Mouse (Mus musculus) hindbrain, embryonic 12.5 days (tissue): ENCODE measurements around the gene Snx21. TPM values are rescaled to one million over a fixed set of nuclear protein-coding genes. Genes with fewer than 3 reads are reported as not detected.

Experiments
- ATAC-seq: fragments of 200-750 bp; cut with Nextera tagmentation; 2 replicates; pipeline ENCODE4 v1.8.0; 2017; ENCODE audit warnings: moderate TSS enrichment; ENCODE audit not compliant: low FRiP score
- H3K27ac ChIP-seq: fragments of 300-500 bp; sonication (generic); 2 replicates; pipeline ENCODE4 v1.5.1; 2016; ENCODE audit warnings: mild to moderate bottlenecking
- H3K27me3 ChIP-seq: fragments of 300-500 bp; sonication (generic); 2 replicates; pipeline ENCODE4 v1.6.1; 2016; ENCODE audit warnings: mild to moderate bottlenecking
- H3K36me3 ChIP-seq: fragments of 300-500 bp; sonication (generic); 2 replicates; pipeline ENCODE4 v1.6.1; 2016; ENCODE audit warnings: mild to moderate bottlenecking
- H3K4me1 ChIP-seq: fragments of 300-500 bp; sonication (generic); 2 replicates; pipeline ENCODE4 v1.6.1; 2016
- H3K4me2 ChIP-seq: fragments of 300-500 bp; sonication (generic); replicated peaks from 2 replicates; pipeline ENCODE4 v1.6.1; 2016; ENCODE audit warnings: mild to moderate bottlenecking
- H3K4me3 ChIP-seq: fragments of 300-500 bp; sonication (generic); 2 replicates; pipeline ENCODE4 v1.5.1; 2016; ENCODE audit warnings: mild to moderate bottlenecking
- H3K9ac ChIP-seq: fragments of 300-500 bp; sonication (generic); 2 replicates; pipeline ENCODE4 v1.6.1; 2016; ENCODE audit warnings: mild to moderate bottlenecking, moderate library complexity
- H3K9me3 ChIP-seq: fragments of 300-500 bp; sonication (generic); replicated peaks from 2 replicates; pipeline ENCODE4 v1.6.1; 2016; ENCODE audit warnings: mild to moderate bottlenecking
- WGBS: fragments of 180-500 bp; shearing (Covaris S2); methylation state at CpG from one replicate; pipeline ENCODE4 v1.1.7; 2016; 5-methylcytosine and 5-hydroxymethylcytosine counted together
- polyA plus RNA-seq: library from polyadenylated mRNA; unstranded; fragments of >200 nt; fragmentation: Nextera tagmentation; extraction: Ambion mirVana; gene quantifications from 2 replicates; pipeline ENCODE4 v1.2.1, GENCODE M21; 2016

Gene Snx21
- 15.0 and 15.7 TPM in 2 replicates for polyA plus RNA-seq

DNA sequence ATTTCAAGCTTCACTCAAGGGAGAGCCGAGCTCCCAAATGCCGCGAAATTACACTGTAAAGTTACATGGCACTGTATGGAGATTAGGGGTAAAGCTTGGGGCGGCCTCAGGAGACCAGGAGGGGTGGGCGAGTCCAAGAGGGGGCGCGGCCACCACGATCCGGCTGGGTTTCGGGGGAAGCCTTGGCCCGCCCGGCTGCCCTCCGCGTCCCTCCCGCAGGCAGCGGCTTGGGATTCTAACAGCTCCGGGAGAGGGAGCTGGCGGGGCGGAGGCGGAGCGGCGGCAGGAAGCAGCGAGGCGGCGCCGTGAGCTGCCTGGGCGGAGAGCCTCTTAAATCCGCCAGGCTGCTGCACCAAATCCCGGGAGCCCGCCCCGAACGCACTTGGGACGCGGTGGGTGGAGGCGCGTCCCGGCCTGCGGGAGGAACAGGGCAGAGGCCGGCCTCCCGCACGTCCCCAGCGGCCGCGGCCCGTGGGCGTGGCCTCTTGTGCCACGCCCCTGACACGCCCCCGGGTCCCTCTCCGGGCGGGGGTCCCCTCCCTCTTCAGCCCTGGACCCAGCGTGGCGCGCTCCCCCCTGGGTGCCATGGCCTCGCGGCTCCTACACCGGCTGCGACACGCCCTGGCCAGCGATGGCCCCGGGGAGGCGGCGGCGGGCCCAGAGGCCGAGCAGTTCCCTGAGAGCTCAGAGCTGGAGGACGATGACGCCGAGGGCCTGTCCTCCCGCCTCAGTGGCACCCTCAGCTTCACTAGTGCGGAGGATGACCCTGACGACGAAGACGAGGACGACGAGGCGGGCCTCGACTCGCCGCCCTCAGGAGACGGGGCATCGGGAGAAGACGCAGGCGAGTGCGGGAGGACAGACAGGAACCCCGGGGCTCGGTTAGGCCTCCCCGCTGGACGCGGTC is at the start of gene Snx21:
Gene Snx21, plus strand, starts transcription at position 343 of the 907 bp plus-strand sequence.
- Histone ChIP-seq H3K4me3 (peak within 1 kb of the TSS; percentile 68), H3K27ac (peak within 1 kb of the TSS; percentile 45; the same call in 1 of the 2 replicates), H3K4me1 (peaks cover 20% of the 10 kb centered on the region), H3K27me3 (peaks cover 3% of the 10 kb centered on the region; the same call in 1 of the 2 replicates), H3K9me3 (no peaks in the 10 kb centered on the region), H3K4me2 (peak within 1 kb of the TSS; percentile 84), H3K36me3 (peaks cover 13% of the 10 kb centered on the region), H3K9ac (peak within 1 kb of the TSS; percentile 68)
- peak; percentile 91 for ATAC-seq
- under 1% methylated on average over 66 of the region's 89 CpGs for WGBS

DNA sequence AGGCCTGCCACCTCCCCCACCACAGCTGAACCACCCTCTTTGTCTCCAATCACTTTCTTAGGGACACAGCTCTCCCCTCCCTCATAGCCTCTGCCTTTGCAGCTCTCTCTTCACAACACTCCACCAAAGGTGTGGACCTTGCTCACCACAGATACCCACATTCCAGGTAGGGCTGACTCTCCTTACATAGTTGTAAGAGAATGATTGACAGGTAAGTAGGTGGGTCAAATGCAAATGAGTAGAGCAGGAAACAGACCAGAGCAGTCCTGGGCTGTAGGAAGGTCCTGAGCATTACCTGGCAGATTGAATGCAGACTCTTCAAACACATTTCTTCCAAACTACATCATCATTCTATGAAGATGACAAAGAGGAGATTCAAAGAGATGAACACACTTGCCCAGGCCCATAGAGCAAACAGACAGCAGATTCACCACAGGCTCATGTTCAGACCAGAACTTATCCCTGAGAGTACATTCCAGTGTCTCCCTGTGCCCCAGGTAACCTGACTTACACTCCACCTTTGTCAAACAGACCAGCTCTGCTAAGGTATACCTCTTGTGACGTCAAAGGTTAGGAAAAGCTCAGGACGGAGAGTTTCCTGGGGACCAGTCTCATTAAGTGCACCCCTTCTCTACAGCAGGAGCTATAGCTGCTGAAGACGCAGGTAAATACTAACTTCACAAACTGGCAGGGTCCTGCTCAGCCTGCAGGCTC is 48.1 kb upstream of the Snx21 start:
- no peaks in the 10 kb centered on the region for H3K27me3 ChIP-seq
- no peaks in the 10 kb centered on the region for H3K36me3 ChIP-seq
- ATAC-seq: no peak
- no peak overlapping the region for H3K4me2 ChIP-seq
- no peak overlapping the region for H3K4me3 ChIP-seq
- H3K27ac ChIP-seq: no peak overlapping the region
- no peak overlapping the region for H3K9ac ChIP-seq
- H3K4me1 ChIP-seq: no peaks in the 10 kb centered on the region
- no peaks in the 10 kb centered on the region for H3K9me3 ChIP-seq
- WGBS: 74% methylated on average over 3 of the region's 3 CpGs

DNA sequence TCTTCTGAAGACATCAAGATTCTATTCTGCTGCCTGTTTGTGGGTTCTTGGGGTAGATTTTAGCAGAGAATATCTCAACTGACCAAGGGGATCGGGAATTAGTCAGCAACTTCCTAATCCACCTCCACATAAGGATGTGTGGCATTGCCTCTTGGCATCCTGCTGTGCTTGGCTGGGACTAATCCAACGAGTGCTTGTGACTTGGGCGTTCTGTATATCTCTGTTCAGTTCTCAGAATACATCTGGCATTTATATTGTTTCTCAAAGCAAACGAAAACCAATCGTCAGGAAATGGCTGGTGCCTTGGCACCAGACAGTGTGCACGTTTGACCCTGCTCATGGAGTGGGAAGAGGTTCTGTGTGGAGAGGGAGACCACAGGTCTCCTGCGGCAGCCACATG is 45.7 kb upstream of the Snx21 start:
- H3K9me3 ChIP-seq: no peaks in the 10 kb centered on the region
- 64% methylated on average over 7 of the region's 7 CpGs for WGBS
- H3K4me3 ChIP-seq: no peak overlapping the region

DNA sequence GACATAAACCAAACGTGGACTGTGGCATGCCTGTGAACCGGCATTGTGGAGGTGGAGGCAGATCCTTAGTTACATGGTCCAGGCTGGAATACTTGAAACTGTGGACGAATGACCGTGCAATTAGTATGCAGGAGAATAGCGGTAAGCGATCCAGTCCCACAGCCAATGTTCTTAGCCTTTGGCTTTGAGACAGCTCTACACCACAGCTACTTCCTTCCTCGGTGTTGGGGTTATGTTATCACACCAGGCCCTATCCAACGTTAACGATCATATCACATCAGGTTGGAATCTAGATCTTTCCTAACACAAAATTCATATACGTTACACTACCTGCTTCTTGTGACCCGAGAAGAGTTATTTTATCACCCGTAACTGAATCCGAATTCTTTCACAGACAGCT is 40.6 kb upstream of the Snx21 start:
- Histone ChIP-seq H3K4me1 (peaks cover 24% of the 10 kb centered on the region), H3K4me3 (peak overlapping the region; percentile 91), H3K9me3 (no peaks in the 10 kb centered on the region), H3K27ac (no peak overlapping the region), H3K27me3 (no peaks in the 10 kb centered on the region), H3K36me3 (peaks cover 18% of the 10 kb centered on the region), H3K9ac (peak overlapping the region; percentile 95), H3K4me2 (peak overlapping the region; percentile 89)
- no peak for ATAC-seq
- WGBS: 77% methylated on average over 13 of the region's 13 CpGs

More for the DNA sequence above, 45.7 kb upstream of the Snx21 start:
- no peak overlapping the region for H3K4me2 ChIP-seq
- H3K27ac ChIP-seq: no peak overlapping the region
- H3K27me3 ChIP-seq: no peaks in the 10 kb centered on the region
- no peaks in the 10 kb centered on the region for H3K36me3 ChIP-seq
- H3K9ac ChIP-seq: no peak overlapping the region
- peaks cover 1% of the 10 kb centered on the region for H3K4me1 ChIP-seq
- no peak for ATAC-seq

DNA sequence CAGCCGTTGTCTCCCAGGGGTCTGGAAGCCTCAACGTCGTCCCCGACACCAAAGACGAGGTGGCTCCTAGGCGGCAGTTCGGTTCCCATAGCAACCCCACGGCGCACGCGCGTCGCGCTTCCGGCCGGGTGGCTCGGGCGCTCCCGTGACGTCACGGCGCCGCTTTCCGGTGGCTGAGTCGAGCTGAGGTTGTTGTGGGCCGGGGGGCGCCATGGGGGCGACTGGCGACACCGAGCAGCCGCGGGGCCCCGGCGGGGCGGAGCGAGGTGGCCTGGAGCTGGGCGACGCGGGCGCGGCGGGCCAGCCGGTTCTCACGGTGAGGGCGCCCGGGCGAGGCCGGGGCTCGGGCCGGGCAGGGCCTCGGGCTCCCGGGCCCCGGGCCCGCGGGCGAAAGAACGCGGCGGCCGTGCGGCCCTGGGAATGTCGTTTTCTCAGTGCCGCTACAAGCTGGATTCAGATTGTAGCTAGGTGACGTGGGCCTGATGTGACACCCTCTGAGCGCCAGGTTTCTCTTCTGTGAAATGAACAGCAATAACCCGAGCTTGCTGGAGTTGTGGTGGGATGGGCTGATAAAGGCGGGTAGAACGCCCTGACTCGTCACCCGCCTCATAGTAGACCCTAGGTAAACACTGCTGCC is 39.7 kb upstream of the Snx21 start, which contains the start of the genes Wfdc3 and Dnttip1:
Gene Wfdc3, minus strand, starts transcription at position 89 of the 637 bp plus-strand sequence.
Gene Dnttip1, plus strand, starts transcription at position 141 of the 637 bp plus-strand sequence.
- Histone ChIP-seq H3K4me2 (peak within 1 kb of the TSS; percentile 89), H3K4me1 (peaks cover 24% of the 10 kb centered on the region), H3K36me3 (peaks cover 28% of the 10 kb centered on the region), H3K4me3 (peak within 1 kb of the TSS; percentile 91), H3K27ac (peak within 1 kb of the TSS; percentile 80), H3K27me3 (no peaks in the 10 kb centered on the region), H3K9me3 (no peaks in the 10 kb centered on the region), H3K9ac (peak within 1 kb of the TSS; percentile 95)
- 0% methylated on average over 70 of the region's 70 CpGs for WGBS
- ATAC-seq: peak; percentile 89

DNA sequence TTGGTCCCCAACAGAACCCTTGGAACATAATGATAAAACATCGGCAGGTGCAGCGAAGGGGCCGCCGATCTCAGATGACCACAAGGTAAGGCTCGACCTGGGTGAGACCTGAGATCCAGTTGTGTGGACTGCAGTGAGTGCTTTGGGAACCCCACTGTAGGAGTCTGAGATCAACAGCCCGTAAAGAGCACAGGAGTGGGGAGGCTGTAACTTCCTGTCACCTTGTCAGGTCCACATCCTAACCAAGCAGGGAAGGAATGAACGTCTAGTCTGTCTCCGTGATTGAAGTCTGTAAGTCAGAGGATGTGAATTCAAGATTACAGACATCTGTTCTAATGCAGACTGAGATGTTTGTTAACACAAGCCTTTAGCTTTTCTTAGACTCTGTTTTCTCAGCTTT is 38.9 kb upstream of the Snx21 start:
- no peak overlapping the region for H3K27ac ChIP-seq
- H3K4me3 ChIP-seq: peak overlapping the region; percentile 91
- H3K9me3 ChIP-seq: no peaks in the 10 kb centered on the region
- H3K4me1 ChIP-seq: peaks cover 24% of the 10 kb centered on the region
- no peak for ATAC-seq
- WGBS: 60% methylated on average over 8 of the region's 8 CpGs
- H3K36me3 ChIP-seq: peaks cover 35% of the 10 kb centered on the region
- H3K4me2 ChIP-seq: peak overlapping the region; percentile 89
- peak overlapping the region; percentile 95 for H3K9ac ChIP-seq
- H3K27me3 ChIP-seq: no peaks in the 10 kb centered on the region

DNA sequence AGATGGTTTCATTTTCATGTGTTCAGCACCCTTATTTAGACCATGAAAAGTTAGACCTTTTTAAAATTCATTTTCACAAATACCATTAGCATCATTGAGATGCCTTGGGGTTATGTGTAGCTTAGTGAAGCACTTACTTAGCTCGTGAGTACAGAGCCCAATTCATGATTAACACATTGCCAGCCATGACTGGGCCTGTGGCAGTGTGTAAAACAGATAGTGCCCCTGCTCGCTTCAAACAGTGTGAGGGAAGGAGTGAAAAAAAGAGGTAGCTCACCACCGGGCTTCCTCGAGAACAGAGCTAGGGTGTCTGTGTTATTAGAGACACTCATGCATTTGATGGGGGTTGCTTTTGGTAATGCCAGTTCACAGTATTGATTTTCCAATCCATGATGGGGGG is 37.4 kb upstream of the Snx21 start:
- Histone ChIP-seq H3K4me3 (no peak overlapping the region), H3K27me3 (no peaks in the 10 kb centered on the region), H3K36me3 (peaks cover 49% of the 10 kb centered on the region), H3K27ac (no peak overlapping the region), H3K4me1 (peaks cover 24% of the 10 kb centered on the region), H3K9ac (no peak overlapping the region), H3K4me2 (no peak overlapping the region), H3K9me3 (no peaks in the 10 kb centered on the region)
- 86% methylated on average over 4 of the region's 4 CpGs for WGBS
- ATAC-seq: no peak

DNA sequence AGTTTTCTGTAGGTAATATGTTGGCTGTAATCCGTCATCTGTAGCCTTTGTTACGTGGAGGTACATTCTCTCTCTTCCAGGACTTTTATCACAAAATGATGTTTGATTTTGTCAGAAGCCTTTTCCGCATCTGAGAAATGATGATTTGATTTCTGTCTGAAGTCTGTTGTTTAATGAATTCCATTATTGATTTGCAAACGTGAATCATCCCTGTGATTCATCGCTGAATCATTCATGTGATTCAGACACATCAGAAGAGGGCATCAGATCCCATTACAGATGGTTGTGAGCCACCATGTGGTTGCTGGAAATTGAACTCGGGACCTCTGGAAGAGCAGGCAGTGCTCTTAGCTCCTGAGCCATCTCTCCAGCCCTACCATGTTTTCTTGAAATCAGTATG is 36.6 kb upstream of the Snx21 start:
- H3K9me3 ChIP-seq: no peaks in the 10 kb centered on the region
- no peak overlapping the region for H3K4me2 ChIP-seq
- ATAC-seq: no peak
- H3K36me3 ChIP-seq: peaks cover 57% of the 10 kb centered on the region
- 93% methylated on average over 6 of the region's 6 CpGs for WGBS
- no peaks in the 10 kb centered on the region for H3K27me3 ChIP-seq
- H3K4me3 ChIP-seq: no peak overlapping the region
- no peak overlapping the region for H3K9ac ChIP-seq
- peaks cover 24% of the 10 kb centered on the region for H3K4me1 ChIP-seq
- no peak overlapping the region for H3K27ac ChIP-seq

DNA sequence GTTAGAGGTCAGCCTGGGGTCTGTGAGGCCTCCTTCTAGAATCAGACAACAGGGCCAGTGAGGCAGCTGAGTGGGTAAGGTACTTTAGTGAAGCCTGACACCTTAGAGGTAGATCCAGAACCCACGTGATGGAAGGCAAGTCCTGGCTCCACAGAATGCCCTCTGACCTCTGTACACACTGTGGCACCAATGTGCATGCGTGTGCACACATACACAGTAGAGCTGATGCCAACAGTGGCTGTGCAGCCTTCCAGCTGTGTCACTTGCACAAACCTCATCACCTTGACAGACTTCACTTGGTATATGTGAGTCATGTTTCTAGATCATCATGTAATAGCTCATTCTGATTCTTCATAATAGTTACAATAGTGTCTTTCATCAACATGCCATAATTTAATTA is 33.2 kb upstream of the Snx21 start:
- no peaks in the 10 kb centered on the region for H3K27me3 ChIP-seq
- 80% methylated on average over 2 of the region's 2 CpGs for WGBS
- ATAC-seq: no peak
- H3K4me2 ChIP-seq: no peak overlapping the region
- H3K4me1 ChIP-seq: peaks cover 7% of the 10 kb centered on the region
- H3K36me3 ChIP-seq: peaks cover 90% of the 10 kb centered on the region
- H3K27ac ChIP-seq: no peak overlapping the region
- no peak overlapping the region for H3K4me3 ChIP-seq
- no peak overlapping the region for H3K9ac ChIP-seq
- H3K9me3 ChIP-seq: no peaks in the 10 kb centered on the region

DNA sequence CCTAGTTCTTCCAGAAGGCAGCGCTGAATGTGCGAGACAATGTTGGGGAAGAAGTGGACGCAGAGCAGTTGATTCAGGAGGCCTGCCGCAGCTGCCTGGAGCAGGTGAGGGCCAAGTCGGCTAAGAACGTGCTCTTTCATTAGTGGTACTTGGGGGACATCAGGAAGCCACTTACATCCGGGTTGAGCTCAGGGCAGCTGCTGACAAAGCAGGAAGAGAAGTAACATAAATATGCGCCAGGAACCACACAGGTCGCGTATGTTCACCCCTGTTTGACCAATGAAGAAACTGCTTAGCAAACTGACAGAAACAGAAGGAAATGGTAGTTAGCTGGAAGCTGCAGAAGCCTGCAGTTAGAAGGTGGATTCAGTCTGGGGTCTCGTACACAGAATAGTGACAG is 31.5 kb upstream of the Snx21 start:
- H3K9me3 ChIP-seq: no peaks in the 10 kb centered on the region
- H3K4me1 ChIP-seq: no peaks in the 10 kb centered on the region
- no peak overlapping the region for H3K27ac ChIP-seq
- H3K36me3 ChIP-seq: peaks cover 92% of the 10 kb centered on the region
- ATAC-seq: no peak
- H3K27me3 ChIP-seq: no peaks in the 10 kb centered on the region
- H3K9ac ChIP-seq: no peak overlapping the region
- H3K4me2 ChIP-seq: no peak overlapping the region
- 89% methylated on average over 11 of the region's 11 CpGs for WGBS
- no peak overlapping the region for H3K4me3 ChIP-seq

DNA sequence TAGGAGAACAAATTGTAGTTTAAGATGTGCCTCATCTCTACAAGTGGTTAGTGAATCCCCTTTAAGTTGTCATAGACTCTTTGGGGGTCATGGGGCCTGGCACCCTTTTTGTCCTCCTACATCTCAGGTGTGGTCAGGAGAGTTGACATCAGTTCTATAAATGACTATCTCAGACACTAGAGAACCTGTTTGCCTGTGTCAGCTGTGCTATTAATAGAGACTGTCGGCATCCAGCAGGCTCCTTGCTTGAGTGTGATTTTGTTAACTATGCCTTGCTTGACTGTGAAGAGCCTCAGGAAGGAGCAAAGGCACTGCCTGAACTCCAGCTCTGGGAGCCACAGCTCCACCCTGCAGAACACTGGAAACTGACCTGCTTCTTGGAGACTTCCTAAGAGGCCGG is 30.8 kb upstream of the Snx21 start:
- H3K36me3 ChIP-seq: peaks cover 99% of the 10 kb centered on the region

DNA sequence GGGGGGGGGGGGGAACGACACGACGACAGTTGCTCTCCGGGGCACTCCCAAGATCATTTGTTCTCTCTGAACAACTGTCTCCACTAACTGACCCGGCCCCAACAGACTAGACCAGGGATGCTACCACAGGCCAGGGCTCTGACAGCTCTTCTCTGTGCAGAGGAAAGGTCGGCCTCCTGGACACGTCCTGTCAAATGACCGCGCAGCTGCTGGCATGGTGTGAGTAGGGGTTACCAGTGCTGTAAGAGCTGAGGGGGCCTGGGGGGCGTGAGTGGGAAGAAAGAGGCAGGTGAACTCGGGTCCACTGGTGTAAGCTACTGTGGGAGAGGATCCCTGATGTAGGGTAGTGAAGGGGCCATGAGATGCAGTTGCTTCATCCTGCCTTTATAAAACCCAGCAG is 27.8 kb upstream of the Snx21 start:
- no peaks in the 10 kb centered on the region for H3K27me3 ChIP-seq
- no peaks in the 10 kb centered on the region for H3K4me1 ChIP-seq
- no peak overlapping the region for H3K9ac ChIP-seq
- no peak for ATAC-seq
- WGBS: 90% methylated on average over 11 of the region's 11 CpGs
- H3K27ac ChIP-seq: no peak overlapping the region
- no peaks in the 10 kb centered on the region for H3K9me3 ChIP-seq
- H3K36me3 ChIP-seq: peaks cover 99% of the 10 kb centered on the region
- H3K4me3 ChIP-seq: no peak overlapping the region
- H3K4me2 ChIP-seq: no peak overlapping the region

More for the DNA sequence above, 30.8 kb upstream of the Snx21 start:
- no peak overlapping the region for H3K4me2 ChIP-seq
- H3K9me3 ChIP-seq: no peaks in the 10 kb centered on the region
- ATAC-seq: no peak
- H3K9ac ChIP-seq: no peak overlapping the region
- H3K27ac ChIP-seq: no peak overlapping the region
- 89% methylated on average over 2 of the region's 2 CpGs for WGBS
- H3K4me1 ChIP-seq: no peaks in the 10 kb centered on the region
- H3K4me3 ChIP-seq: no peak overlapping the region
- H3K27me3 ChIP-seq: no peaks in the 10 kb centered on the region
